Mouse (Mus musculus) adrenal gland, adult 10 weeks (tissue): ENCODE results near the gene Rprml. TPM values are rescaled to one million over a fixed set of nuclear protein-coding genes. Genes with fewer than 3 reads are reported as not detected.

Source experiments
- polyA plus RNA-seq: library from polyadenylated mRNA; stranded (reverse); fragments of 350-450 nt; fragmentation: Illumina TruSeq; extraction: RNeasy Lipid Tissue Mini Kit (QIAGEN cat#74804); gene quantifications from one replicate; pipeline ENCODE4 v1.2.3, GENCODE M21; 2014; ENCODE audit warnings: low read depth, low replicate concordance

The Rprml gene
- polyA plus RNA-seq, result not detected

DNA sequence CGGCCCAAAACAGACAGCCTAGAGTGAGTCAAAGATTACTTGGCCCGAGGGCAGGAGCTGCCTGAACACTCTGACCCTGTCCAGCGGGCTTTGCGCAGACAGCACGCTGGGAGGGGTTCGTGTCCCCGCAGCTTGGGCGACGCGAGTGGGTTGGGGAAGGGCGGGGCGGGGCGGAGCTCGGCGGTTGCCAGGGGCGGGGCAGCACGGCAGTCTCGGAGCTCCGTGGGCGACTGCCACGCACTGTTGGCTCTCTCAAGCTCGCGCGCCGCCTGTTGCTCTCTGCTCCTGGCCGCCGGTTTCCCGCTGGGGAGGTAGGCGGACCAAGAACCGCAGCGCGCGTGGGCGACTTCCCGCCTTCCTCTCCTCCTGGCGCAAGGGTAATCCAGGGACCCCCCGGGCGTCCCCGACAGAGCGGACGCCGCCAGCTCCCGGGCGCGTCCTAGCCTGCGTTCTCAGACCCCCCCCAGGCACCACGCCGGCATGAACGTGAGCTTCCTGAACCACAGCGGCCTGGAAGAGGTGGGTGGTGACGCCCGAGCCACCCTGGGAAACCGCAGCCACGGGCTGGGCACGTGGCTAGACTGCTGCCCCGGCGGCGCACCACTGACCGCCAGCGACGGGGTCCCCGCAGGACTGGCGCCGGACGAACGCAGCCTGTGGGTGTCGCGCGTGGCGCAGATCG, at the start of gene Rprml:
Gene Rprml (plus strand): TSS at position 270 of the 682 bp plus-strand sequence.

DNA sequence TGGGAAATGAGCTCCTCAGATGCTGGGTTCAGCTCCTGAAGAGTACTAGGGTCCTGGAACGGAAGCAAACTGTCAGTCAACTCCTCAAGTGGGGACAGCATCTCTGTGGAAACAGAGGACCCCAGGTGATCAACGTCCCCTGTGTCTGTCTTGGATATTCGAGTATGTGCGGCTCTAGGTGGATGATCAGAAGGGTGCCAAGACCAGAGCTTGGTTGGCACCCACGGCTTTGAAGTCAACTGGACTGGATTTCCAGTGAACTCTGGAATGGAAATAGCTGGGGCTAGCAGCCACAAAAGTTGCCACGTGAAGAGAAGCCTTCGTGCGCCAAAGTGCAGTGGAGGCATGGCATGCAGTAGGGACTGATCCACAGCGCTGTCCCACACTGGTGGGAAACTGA, 28.3 kb upstream of the Rprml start, which contains the start of gene Gm884:
Gene Gm884 (minus strand): TSS at position 101 of the 400 bp plus-strand sequence.

DNA sequence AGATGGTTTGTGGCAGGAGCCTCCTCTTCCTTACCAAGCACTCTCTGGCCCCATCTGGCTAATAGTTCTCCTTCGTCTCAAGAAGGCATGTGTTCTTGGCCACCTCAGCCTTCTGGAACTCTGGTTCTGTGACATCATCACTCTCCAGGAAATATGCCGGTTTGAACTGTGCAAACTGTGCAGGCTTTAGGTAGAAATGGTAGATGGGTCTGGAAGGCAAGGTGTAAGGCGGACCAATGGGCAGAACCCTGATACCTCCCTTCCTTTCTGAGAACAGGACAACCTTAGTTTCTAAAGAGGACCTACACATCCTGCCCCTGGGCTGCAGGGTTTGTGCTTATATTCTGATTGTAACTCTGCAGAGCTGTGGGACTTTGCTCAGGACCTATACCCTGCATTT, 10.6 kb upstream of the Rprml start, which contains the start of gene Lyzl6:
Gene Lyzl6 (minus strand): TSS at position 101 of the 400 bp plus-strand sequence.

DNA sequence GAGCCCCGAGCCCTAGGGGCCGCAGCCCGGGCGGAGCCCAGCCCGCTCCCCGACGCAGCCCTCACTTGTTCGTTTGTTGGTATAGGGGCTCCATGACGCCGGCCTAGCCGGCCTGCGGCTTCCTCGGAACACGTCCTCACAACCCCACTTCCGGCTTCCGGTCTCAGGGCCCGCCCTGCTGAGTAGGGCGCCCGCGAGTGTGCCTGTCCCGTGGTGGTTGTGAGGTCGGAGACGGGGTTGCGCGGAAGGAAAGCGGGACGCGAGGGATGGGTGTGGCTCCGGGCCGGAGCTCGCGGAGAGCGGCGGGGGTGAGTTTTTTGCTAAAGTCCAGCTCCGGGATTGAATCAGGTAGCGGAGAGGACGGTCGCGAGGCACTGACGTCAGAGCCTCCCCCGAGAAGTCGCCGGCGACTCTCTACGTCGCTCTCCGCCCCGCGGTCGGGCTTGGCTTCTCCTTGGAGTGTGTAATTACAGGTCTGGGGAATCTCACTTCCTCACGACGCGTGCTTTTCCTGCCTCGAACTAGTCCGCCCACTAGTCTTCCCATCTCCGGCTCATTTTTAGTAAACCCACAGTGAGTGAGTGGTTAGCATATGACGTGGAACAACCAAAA, 48.3 kb downstream of the Rprml start, which contains the start of gene Gosr2:
Gene Gosr2 (minus strand): TSS at position 334 of the 612 bp plus-strand sequence.

Other genes with a start within 250 kb of the Rprml start
- 2.6 TPM for gene Plekhm1, start 236.9 kb upstream of the Rprml start, polyA plus RNA-seq
- gene Lrrc37a, start 145.0 kb upstream of the Rprml start, polyA plus RNA-seq, result not detected
- gene Gm884, start 28.4 kb upstream of the Rprml start, polyA plus RNA-seq, result not detected
- gene Lyzl6, start 10.7 kb upstream of the Rprml start, polyA plus RNA-seq, result not detected
- 88.4 TPM for gene Gosr2, start 48.3 kb downstream of the Rprml start, polyA plus RNA-seq
- not detected for gene Wnt9b, start 100.3 kb downstream of the Rprml start, polyA plus RNA-seq
- not detected for gene Wnt3, start 124.6 kb downstream of the Rprml start, polyA plus RNA-seq